Comparison of ENCODE assay signal across 8 mouse cellular contexts in the genomic region with DNA sequence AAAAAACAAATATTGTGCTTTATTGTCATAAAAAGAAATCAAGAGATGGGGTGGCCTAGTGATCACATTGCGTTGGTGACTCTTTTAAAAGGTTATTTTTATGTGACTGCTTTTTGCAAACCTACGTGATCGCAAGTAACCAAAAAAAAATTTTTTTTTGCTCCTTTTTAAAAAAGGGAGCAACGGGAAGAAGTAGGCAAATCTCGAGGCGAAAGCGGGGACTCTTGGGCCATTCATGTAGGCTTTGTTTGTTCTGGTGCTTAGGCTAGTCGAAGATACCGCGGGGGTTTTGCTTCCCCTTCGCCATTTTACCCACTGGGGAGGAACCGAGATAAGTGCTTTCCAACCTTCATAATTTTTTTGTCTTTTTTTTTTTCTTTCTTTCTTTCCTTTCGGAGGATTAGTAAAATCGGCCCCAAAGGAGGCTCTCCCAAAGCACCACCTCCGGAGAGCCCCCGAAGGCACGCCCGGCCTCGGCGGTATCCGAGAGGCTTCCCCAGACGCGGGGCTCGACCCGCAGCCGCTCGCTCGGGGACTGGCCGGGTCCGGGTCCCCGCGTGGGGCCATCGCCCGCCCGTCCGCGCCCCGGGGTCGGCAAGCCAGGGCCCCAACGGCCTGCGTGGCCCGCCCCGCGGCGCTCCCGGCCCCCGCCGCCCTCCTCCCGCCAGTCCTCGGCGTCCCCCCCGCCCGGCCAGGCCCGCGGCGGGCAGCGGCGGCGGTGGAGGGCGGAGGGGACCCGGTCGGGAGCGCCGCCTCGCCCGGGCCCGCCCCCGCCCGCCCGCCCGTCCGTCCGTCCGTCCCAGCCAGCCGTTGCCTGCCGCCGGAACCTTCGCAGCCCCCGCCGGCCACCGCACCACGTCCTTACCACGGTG. TPM values are rescaled to one million over a fixed set of nuclear protein-coding genes. Genes with fewer than 3 reads are reported as not detected.
DNase-seq lines count a peak whose midpoint lies in the region; ATAC-seq lines count a peak whose summit lies in the region.

No protein-coding gene starts in this region.

- peak; percentile 50 for DNase-seq in T-cell, adult 2 months (ENCODE audit: low spot score)
- peak; percentile 68 to 84 for DNase-seq in cerebellum, adult 18-20 months
- DNase-seq in frontal cortex, postnatal 14 days (ENCODE audit: low spot score in 2 of 2): peak; percentile 17 to 20
- DNase-seq in left cerebral cortex, adult 8-10 months (ENCODE audit: low spot score in 2 of 2): peak; percentile 18 to 34
- DNase-seq in mesoderm, embryonic 11.5 days (ENCODE audit: low read depth, low spot score): peak; percentile 60
- peak; percentile 25 for DNase-seq in skeletal muscle tissue, adult 2 months (ENCODE audit: low read depth, low spot score)

- H3K9ac ChIP-seq in hindbrain, embryonic 13.5 days: peak overlapping the region; percentile 100

- H3K27ac ChIP-seq in hindbrain, embryonic 13.5 days: peak overlapping the region; percentile 100

- H3K9me3 ChIP-seq in hindbrain, embryonic 13.5 days: no peaks in the 10 kb centered on the region

- H3K4me3 ChIP-seq in hindbrain, embryonic 13.5 days: peak overlapping the region; percentile 89

- ATAC-seq in hindbrain, embryonic 13.5 days (ENCODE audit: low FRiP score): no peak
- ATAC-seq in megakaryocyte progenitor cell, adult 5-6 weeks (replicated peaks; ENCODE audit: poor library complexity): no peak

- peak overlapping the region; percentile 67 for H3K4me2 ChIP-seq in hindbrain, embryonic 13.5 days

- H3K27me3 ChIP-seq in hindbrain, embryonic 13.5 days: no peaks in the 10 kb centered on the region

- peaks cover 16% of the 10 kb centered on the region for H3K36me3 ChIP-seq in hindbrain, embryonic 13.5 days

- WGBS in hindbrain, embryonic 13.5 days: under 1% methylated on average over 56 of the region's 83 CpGs

- H3K4me1 ChIP-seq in hindbrain, embryonic 13.5 days (replicated peaks): peaks cover 33% of the 10 kb centered on the region

RNA-seq across cellular contexts. Expression of gene Gtf2a1, which starts 1.4 kb away (rescaled TPM):
- 74.1 and 77.0 TPM in 2 replicates for polyA plus RNA-seq in hindbrain, embryonic 13.5 days (2015; fragmentation: Nextera tagmentation; extraction: Ambion mirVana)
- 10 to 100 TPM; 51.9 to 57.1 (median 53.2) TPM for total RNA-seq in left cerebral cortex, adult 8-10 months (2022)
- 31.1 and 34.5 TPM in 2 replicates for total RNA-seq in megakaryocyte progenitor cell, adult 5-6 weeks (2015)
- 31.7 and 35.5 TPM in 2 replicates for total RNA-seq in megakaryocyte progenitor cell, adult 5-6 weeks (2017)

Comparison
In these comparisons a context has a peak if more than half of its experiments do, and no peak if none do; other contexts are left out.
1. DNase-seq: peak in every context shown above with its lines; median percentile 76 in cerebellum, adult 18-20 months; 60 in mesoderm, embryonic 11.5 days; 50 in T-cell, adult 2 months; 26 in left cerebral cortex, adult 8-10 months; 25 in skeletal muscle tissue, adult 2 months; 18 in frontal cortex, postnatal 14 days.